Mouse (Mus musculus) lung, embryonic 14.5 days (tissue): ENCODE data around the gene Slc4a5. TPM values are rescaled to one million over a fixed set of nuclear protein-coding genes. Genes with fewer than 3 reads are reported as not detected.

Source experiments
- ATAC-seq: fragments of 200-750 bp; cut with Nextera tagmentation; 2 replicates; pipeline ENCODE4 v1.8.0; 2017; ENCODE audit warnings: mild to moderate bottlenecking, moderate TSS enrichment, moderate library complexity; ENCODE audit not compliant: insufficient read depth
- DNase-seq: peaks from one replicate; pipeline ENCODE4 v3.0.0-alpha.2; 2015
- H3K27ac ChIP-seq: fragments of 300-500 bp; sonication (generic); 2 replicates; pipeline ENCODE4 v1.5.1; 2014; ENCODE audit warnings: low read depth, mild to moderate bottlenecking, moderate library complexity
- H3K27me3 ChIP-seq: fragments of 300-500 bp; sonication (generic); 2 replicates; pipeline ENCODE4 v1.6.1; 2014; ENCODE audit warnings: low read length, control low read depth; ENCODE audit not compliant: insufficient read depth
- H3K36me3 ChIP-seq: fragments of 300-500 bp; sonication (generic); 2 replicates; pipeline ENCODE4 v1.6.1; 2014; ENCODE audit warnings: control low read depth; ENCODE audit not compliant: insufficient read depth
- H3K4me1 ChIP-seq: fragments of 300-500 bp; sonication (generic); 2 replicates; pipeline ENCODE4 v1.6.1; 2014; ENCODE audit warnings: antibody characterized with exemption, control low read depth; ENCODE audit not compliant: insufficient read depth
- H3K4me2 ChIP-seq: fragments of 300-500 bp; sonication (generic); 2 replicates; pipeline ENCODE4 v1.6.1; 2014; ENCODE audit warnings: mild to moderate bottlenecking
- H3K4me3 ChIP-seq: fragments of 300-500 bp; sonication (generic); 2 replicates; pipeline ENCODE4 v1.5.1; 2014; ENCODE audit warnings: low read depth, low read length
- H3K9ac ChIP-seq: fragments of 300-500 bp; sonication (generic); 2 replicates; pipeline ENCODE4 v1.6.1; 2014
- H3K9me3 ChIP-seq: fragments of 300-500 bp; sonication (generic); 2 replicates; pipeline ENCODE4 v1.6.1; 2016; ENCODE audit warnings: low read depth, low read length, control low read depth
- CTCF ChIP-seq: IDR thresholded peaks from 2 replicates; pipeline ENCODE4 v1.5.1; 2016; ENCODE audit warnings: antibody characterized with exemption, low read depth
- WGBS: fragments of 180-500 bp; shearing (Covaris S2); extraction: QIAGEN DNeasy Blood & Tissue Kit; methylation state at CpG from one replicate; pipeline ENCODE4 v1.1.7; 2014; 5-methylcytosine and 5-hydroxymethylcytosine counted together
- polyA plus RNA-seq: library from polyadenylated mRNA; unstranded; fragments of >200 nt; fragmentation: Nextera tagmentation; extraction: Ambion mirVana; gene quantifications from 2 replicates; pipeline ENCODE4 v1.2.1, GENCODE M21; 2014

The Slc4a5 gene
- polyA plus RNA-seq = 0.61 and 0.64 TPM in 2 replicates

- H3K4me2 ChIP-seq = no peak within 1 kb of the TSS
- no peak within 1 kb of the TSS for H3K9ac ChIP-seq
- no peaks in the 10 kb centered on the region for H3K4me1 ChIP-seq
- peak; percentile 66 for ATAC-seq
- WGBS = 54% methylated on average over 3 of the region's 3 CpGs
- no peaks in the 10 kb centered on the region for H3K27me3 ChIP-seq
- no peaks in the 10 kb centered on the region for H3K9me3 ChIP-seq
- H3K4me3 ChIP-seq = no peak within 1 kb of the TSS
- no peak for TF ChIP-seq CTCF
- no peaks in the 10 kb centered on the region for H3K36me3 ChIP-seq
- H3K27ac ChIP-seq = peak within 1 kb of the TSS; percentile 65
- DNase-seq = peak; percentile 36
Observed at GRCm38 (mm10) chr6:83219814-83220213, at the start of gene Slc4a5. Gene Slc4a5 (plus strand): TSS chr6:83219828.

- ATAC-seq = no peak
- Histone ChIP-seq H3K27me3 (no peaks in the 10 kb centered on the region), H3K4me2 (no peak overlapping the region), H3K36me3 (0 out of 2 replicates have a peak, but pooled peaks cover 3% of the 10 kb centered on the region), H3K4me3 (no peak overlapping the region), H3K9ac (no peak overlapping the region), H3K27ac (no peak overlapping the region), H3K9me3 (no peaks in the 10 kb centered on the region), H3K4me1 (peaks cover 14% of the 10 kb centered on the region)
- no peak for DNase-seq
- TF ChIP-seq CTCF = no peak
- 62% methylated on average over 5 of the region's 5 CpGs for WGBS
Observed at GRCm38 (mm10) chr6:83169872-83170271, 49.8 kb upstream of the Slc4a5 start.

DNA sequence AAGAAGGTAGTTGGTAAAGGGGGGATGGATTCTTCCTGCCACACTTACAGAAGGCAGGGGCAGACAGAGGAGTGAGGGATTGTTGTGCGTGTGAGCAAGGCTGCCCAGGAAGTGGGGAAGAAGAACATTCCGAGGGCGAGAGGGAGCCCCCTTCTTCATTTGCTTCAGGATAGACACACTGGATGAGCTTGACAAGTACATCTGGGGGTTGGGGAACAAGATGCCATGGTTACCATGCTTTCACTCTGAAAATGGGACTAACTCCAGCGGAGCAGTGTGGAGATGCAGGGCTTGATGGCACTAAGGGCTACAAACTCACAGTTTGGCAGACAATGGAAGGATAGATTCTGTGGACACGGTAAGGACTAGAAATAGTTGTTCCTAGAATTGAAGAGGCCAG is 48.6 kb upstream of the Slc4a5 start:
- Histone ChIP-seq H3K27me3 (no peaks in the 10 kb centered on the region), H3K4me2 (no peak overlapping the region), H3K27ac (no peak overlapping the region), H3K9me3 (no peaks in the 10 kb centered on the region), H3K4me1 (peaks cover 10% of the 10 kb centered on the region), H3K4me3 (no peak overlapping the region), H3K36me3 (0 out of 2 replicates have a peak, but pooled peaks cover 3% of the 10 kb centered on the region), H3K9ac (no peak overlapping the region)
- ATAC-seq (no peak), DNase-seq (no peak)
- no peak for TF ChIP-seq CTCF
- WGBS = 70% methylated on average over 5 of the region's 5 CpGs

DNA sequence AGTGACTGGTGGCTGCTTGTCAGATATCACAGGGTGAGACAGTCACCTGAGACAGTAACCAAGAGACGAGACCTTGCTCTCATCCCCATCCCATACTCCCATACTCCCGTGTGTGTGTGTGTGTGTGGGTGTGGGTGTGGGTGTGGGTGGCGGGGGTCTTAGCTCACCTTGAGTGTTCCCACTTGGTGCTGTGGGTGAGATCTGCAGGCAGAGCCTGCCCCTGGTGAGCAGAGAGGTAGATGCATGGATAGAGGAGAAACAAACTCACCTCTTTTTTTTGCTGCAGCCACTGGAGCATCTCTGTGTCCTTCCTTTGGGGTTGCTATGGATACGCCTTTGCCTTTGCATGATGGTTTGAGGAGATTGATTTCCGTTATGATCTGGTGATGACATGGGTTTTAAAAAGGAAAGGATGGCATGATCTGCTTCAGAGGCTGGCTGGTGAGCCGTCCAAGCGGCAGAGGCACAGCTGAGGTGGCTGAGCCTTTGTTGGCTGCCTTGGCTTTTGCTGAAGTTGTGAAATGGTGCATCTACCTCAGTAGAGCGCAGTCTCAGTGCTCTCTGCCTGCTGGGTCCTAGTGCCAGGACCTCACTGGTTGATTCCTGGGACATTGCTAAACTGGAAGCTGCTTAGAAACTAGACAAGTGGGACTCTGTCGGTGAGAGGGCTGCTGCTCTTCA is 47.2 kb upstream of the Slc4a5 start:
- no peak overlapping the region for H3K4me2 ChIP-seq
- H3K27me3 ChIP-seq = no peaks in the 10 kb centered on the region
- H3K4me3 ChIP-seq = no peak overlapping the region
- H3K4me1 ChIP-seq = peaks cover under 1% of the 10 kb centered on the region; the same call in 1 of the 2 replicates
- DNase-seq (no peak), ATAC-seq (no peak)
- 0 out of 2 replicates have a peak, but pooled peaks cover 7% of the 10 kb centered on the region for H3K36me3 ChIP-seq
- H3K9me3 ChIP-seq = no peaks in the 10 kb centered on the region
- no peak for TF ChIP-seq CTCF
- WGBS = 70% methylated on average over 9 of the region's 9 CpGs
- no peak overlapping the region for H3K27ac ChIP-seq
- no peak overlapping the region for H3K9ac ChIP-seq

DNA sequence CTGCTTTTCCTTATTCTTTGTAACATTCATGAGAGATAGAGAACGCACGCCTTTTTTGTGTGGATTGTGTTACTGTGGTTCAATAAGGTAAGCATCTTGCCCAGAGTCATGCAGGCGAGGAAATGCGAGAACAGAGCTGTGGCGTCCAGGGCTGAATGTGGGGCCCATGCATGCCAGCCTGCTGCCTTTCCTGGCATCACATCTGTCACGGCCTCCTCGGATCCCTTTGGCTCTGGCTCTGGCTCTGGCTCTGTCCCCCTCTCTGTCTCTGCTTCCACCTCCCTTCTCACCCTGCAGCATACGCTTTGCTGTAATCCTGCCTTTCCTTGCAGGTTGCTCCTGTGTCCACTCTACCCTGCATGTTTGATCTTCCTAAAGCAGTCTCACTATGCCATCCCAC is 43.6 kb upstream of the Slc4a5 start:
- Histone ChIP-seq H3K36me3 (0 out of 2 replicates have a peak, but pooled peaks cover 7% of the 10 kb centered on the region), H3K27ac (no peak overlapping the region)
- 83% methylated on average over 8 of the region's 8 CpGs for WGBS

DNA sequence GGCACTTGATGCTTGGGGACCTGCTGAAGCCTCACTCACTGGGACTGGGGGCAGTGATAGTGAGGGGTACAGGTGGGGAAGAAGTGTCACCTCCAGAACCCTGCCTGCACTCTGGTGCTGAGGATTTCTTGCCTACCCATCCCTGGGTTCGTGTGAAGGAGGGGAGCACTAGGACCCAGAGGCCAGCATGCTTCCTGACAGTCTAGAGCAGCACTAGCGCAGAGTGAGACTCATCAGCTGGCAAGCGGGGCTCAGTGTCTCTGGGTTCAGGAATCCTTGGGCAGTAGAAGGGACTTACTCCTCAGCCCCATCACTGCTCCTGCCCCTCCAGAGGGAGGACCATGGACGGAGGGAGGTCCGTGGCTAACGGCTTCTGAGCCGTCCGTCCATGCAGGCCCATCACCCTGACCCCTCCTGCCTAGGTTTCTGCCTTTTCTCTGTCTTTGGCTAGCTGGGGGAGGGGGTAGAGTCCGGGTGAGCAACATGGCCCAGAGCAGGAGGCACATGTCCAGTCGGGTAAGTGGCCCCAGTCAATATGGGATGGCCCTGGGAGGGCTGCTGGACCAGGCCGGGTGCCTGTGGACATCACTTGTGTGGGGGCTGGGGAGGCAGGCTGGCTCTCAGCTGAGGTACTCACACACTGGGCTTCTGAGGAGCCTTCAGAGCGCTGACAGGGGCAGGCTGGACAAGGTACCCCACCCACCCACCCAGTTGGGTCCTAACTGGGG is 40.1 kb upstream of the Slc4a5 start:
- H3K4me2 ChIP-seq = peak overlapping the region; percentile 58
- peak overlapping the region; percentile 21; the same call in 1 of the 2 replicates for H3K4me3 ChIP-seq
- peaks cover 27% of the 10 kb centered on the region; the same call in 1 of the 2 replicates for H3K36me3 ChIP-seq
- DNase-seq (peak; percentile 77), ATAC-seq (peak; percentile 90)
- no peaks in the 10 kb centered on the region for H3K9me3 ChIP-seq
- no peak overlapping the region for H3K27ac ChIP-seq
- no peak for TF ChIP-seq CTCF
- H3K4me1 ChIP-seq = no peaks in the 10 kb centered on the region
- H3K9ac ChIP-seq = peak overlapping the region; percentile 53
- 15% methylated on average over 12 of the region's 12 CpGs for WGBS
- H3K27me3 ChIP-seq = no peaks in the 10 kb centered on the region

More for the DNA sequence above, 43.6 kb upstream of the Slc4a5 start:
- Histone ChIP-seq H3K27me3 (no peaks in the 10 kb centered on the region), H3K4me2 (no peak overlapping the region), H3K4me3 (no peak overlapping the region), H3K9ac (no peak overlapping the region), H3K4me1 (no peaks in the 10 kb centered on the region), H3K9me3 (no peaks in the 10 kb centered on the region)
- no peak for DNase-seq
- no peak for ATAC-seq
- no peak for TF ChIP-seq CTCF

- Histone ChIP-seq H3K36me3 (peaks cover 27% of the 10 kb centered on the region; the same call in 1 of the 2 replicates), H3K4me3 (no peak overlapping the region), H3K4me1 (no peaks in the 10 kb centered on the region), H3K4me2 (no peak overlapping the region), H3K9me3 (no peaks in the 10 kb centered on the region), H3K9ac (no peak overlapping the region), H3K27me3 (no peaks in the 10 kb centered on the region), H3K27ac (no peak overlapping the region)
- no peak for TF ChIP-seq CTCF
- DNase-seq = no peak
- ATAC-seq = no peak
- 71% methylated on average over 6 of the region's 6 CpGs for WGBS
Observed at GRCm38 (mm10) chr6:83180605-83181004, 39.0 kb upstream of the Slc4a5 start.
